ENCODE assay signal across 25 mouse cellular contexts in genomic region chr10:24469741-24470140, GRCm38 (mm10).
"Had no signal": no experiment of that assay in that cellular context is flagged by ENCODE, and none has a peak within 500 bp of the region (broad histone marks: within the 10 kb centered on the region; RNA-seq: fewer than 3 reads in every experiment).

No protein-coding gene starts in this region.

- ATAC-seq: hindbrain, postnatal 0 days; intestine, embryonic 16.5 days; liver, embryonic 12.5 days had no signal

- H3K36me3 ChIP-seq: heart, embryonic 13.5 days; heart, embryonic 15.5 days; hindbrain, embryonic 13.5 days; hindbrain, embryonic 15.5 days; limb, embryonic 13.5 days; limb, embryonic 15.5 days; liver, embryonic 12.5 days had no signal

- H3K27ac ChIP-seq: heart, adult 2 months; heart, embryonic 13.5 days; heart, embryonic 15.5 days; hindbrain, embryonic 13.5 days; hindbrain, embryonic 15.5 days; hindbrain, postnatal 0 days; limb, embryonic 13.5 days; limb, embryonic 15.5 days; liver, embryonic 12.5 days; liver, embryonic 14.5 days had no signal

- H3K9ac ChIP-seq: heart, embryonic 13.5 days; heart, embryonic 15.5 days; hindbrain, embryonic 13.5 days; hindbrain, embryonic 15.5 days; limb, embryonic 13.5 days; limb, embryonic 15.5 days; liver, embryonic 12.5 days; liver, embryonic 14.5 days had no signal

- DNase-seq: gastrocnemius, postnatal 14 days; gastrocnemius, postnatal 36 days; heart, adult 11 months; heart, adult 2 months; heart, postnatal 14 days; heart, postnatal 36 days; kidney, adult 11 months; kidney, adult 2 months; kidney, adult 9 months; kidney, postnatal 10 days; kidney, postnatal 36 days; layer of hippocampus, adult 9-11 months; layer of hippocampus, postnatal 36 days; left cerebral cortex, postnatal 4 days had no signal

- H3K9me3 ChIP-seq: heart, embryonic 13.5 days; heart, embryonic 15.5 days; hindbrain, embryonic 13.5 days; hindbrain, embryonic 15.5 days; limb, embryonic 13.5 days; limb, embryonic 15.5 days; liver, embryonic 12.5 days had no signal

- H3K4me1 ChIP-seq: heart, embryonic 13.5 days; heart, embryonic 15.5 days; hindbrain, embryonic 13.5 days; hindbrain, embryonic 15.5 days; limb, embryonic 13.5 days; limb, embryonic 15.5 days; liver, embryonic 12.5 days had no signal

- H3K27me3 ChIP-seq: heart, embryonic 13.5 days; heart, embryonic 15.5 days; hindbrain, embryonic 13.5 days; hindbrain, embryonic 15.5 days; limb, embryonic 13.5 days; limb, embryonic 15.5 days; liver, embryonic 12.5 days had no signal

- H3K4me3 ChIP-seq: heart, adult 2 months; heart, embryonic 13.5 days; heart, embryonic 15.5 days; hindbrain, embryonic 13.5 days; hindbrain, embryonic 15.5 days; limb, embryonic 13.5 days; limb, embryonic 15.5 days; liver, embryonic 12.5 days had no signal

- H3K4me2 ChIP-seq: heart, embryonic 11.5 days; heart, embryonic 13.5 days; heart, embryonic 15.5 days; hindbrain, embryonic 13.5 days; hindbrain, embryonic 15.5 days; limb, embryonic 13.5 days; limb, embryonic 15.5 days; liver, embryonic 12.5 days had no signal
